Mouse (Mus musculus): ENCODE results near the gene Olfr787. TPM values are rescaled to one million over a fixed set of nuclear protein-coding genes. Genes with fewer than 3 reads are reported as not detected.

Gene Olfr787
- total and polyA plus RNA-seq, 3 experiments: not detected

GRCm38 (mm10) chr10:129473256-129473655, 11.6 kb downstream of the Olfr787 start:
- Histone ChIP-seq H3K4me1 (ENCODE audit: control insufficient read depth in 1 of 2, insufficient read depth in 2 of 2) (no peaks in the 10 kb centered on the region), H3K27ac (ENCODE audit: insufficient read depth, low read depth) (no peak overlapping the region)
- in situ Hi-C loops (cut with MboI; ENCODE audit: low pct_ligation_motif_present, low pct_unique_long_range_greater_than_20kb, low sequenced_read_pairs): no loop called here

DNA sequence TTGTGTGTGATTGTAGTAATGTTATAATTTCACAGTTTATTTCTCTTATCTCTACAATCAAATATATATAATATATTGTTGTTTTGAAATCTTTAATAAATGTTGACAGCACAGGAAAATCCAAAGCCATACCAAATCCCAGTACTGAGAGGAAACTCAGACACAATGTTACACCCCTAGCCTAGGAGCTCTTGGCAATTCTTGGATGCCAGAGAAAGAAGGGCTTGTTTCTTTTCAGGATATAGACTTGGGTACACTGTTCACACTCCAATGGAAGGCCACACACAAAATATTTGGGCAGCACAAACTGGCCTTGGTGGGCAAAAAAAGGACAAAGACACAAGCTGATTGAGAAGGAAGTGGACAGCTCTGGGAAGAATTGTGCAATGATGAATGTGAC, 12.1 kb downstream of the Olfr787 start:
- H3K4me1 ChIP-seq (ENCODE audit: control insufficient read depth in 1 of 2, insufficient read depth in 2 of 2): no peaks in the 10 kb centered on the region
- no peak overlapping the region for H3K4me2 ChIP-seq (ENCODE audit: insufficient read depth, low read depth, poor library complexity, severe bottlenecking)
- in situ Hi-C loops (cut with MboI; ENCODE audit: low pct_ligation_motif_present, low pct_unique_long_range_greater_than_20kb, low sequenced_read_pairs) (no loop called here), dilution Hi-C loops (cut with MboI; ENCODE audit: extremely low pct_ligation_motif_present, extremely low pct_unique_long_range_greater_than_20kb, low sequenced_read_pairs) (no loop called here)
- H3K36me3 ChIP-seq (replicated peaks in 1 of 2; ENCODE audit: control insufficient read depth in 1 of 2, insufficient read depth in 1 of 2, low read length in 1 of 2): no peaks in the 10 kb centered on the region
- no peak for TF ChIP-seq CHD1 (IDR thresholded peaks at IDR 0.05; ENCODE audit: low read depth, low read length)
- no peak for TF ChIP-seq TBP (conservative IDR thresholded peaks at IDR 0.05; ENCODE audit: low read depth, low read length)
- TF ChIP-seq ELF1 (IDR thresholded peaks at IDR 0.05; ENCODE audit: low read depth, low read length): no peak
- no peak for TF ChIP-seq CHD2 (IDR thresholded peaks at IDR 0.05; ENCODE audit: low read length)
- TF ChIP-seq USF1 (IDR thresholded peaks at IDR 0.05; ENCODE audit: low read depth, low read length): no peak
- no peak for TF ChIP-seq MAFK (IDR thresholded peaks at IDR 0.05; ENCODE audit: insufficient replicate concordance, low read length)
- no peak for TF ChIP-seq EP300 (IDR thresholded peaks at IDR 0.05; ENCODE audit: low read length)
- no peak for TF ChIP-seq GABPA (IDR thresholded peaks at IDR 0.05; ENCODE audit: insufficient replicate concordance, low read depth, low read length)
- no peak for TF ChIP-seq E2F4 (IDR thresholded peaks at IDR 0.05; ENCODE audit: insufficient replicate concordance, low read depth, low read length)
- no peak for TF ChIP-seq ETS1 (conservative IDR thresholded peaks at IDR 0.05; ENCODE audit: low read depth, low read length)
- TF ChIP-seq ZNF384 (IDR thresholded peaks at IDR 0.05; ENCODE audit: low read depth, low read length): no peak
- TF ChIP-seq NRF1 (IDR thresholded peaks at IDR 0.05; ENCODE audit: low read depth, low read length): no peak
- no peak for TF ChIP-seq CTCF (conservative IDR thresholded peaks at IDR 0.05 in 1 of 2, IDR thresholded peaks at IDR 0.05 in 1 of 2; ENCODE audit: low read depth in 2 of 2, low read length in 2 of 2)
- H3K9me3 ChIP-seq (replicated peaks; ENCODE audit: low read length): no peaks in the 10 kb centered on the region
- no peak overlapping the region for H3K9ac ChIP-seq (ENCODE audit: insufficient read depth, low read depth)
- no peaks in the 10 kb centered on the region for H3K27me3 ChIP-seq (replicated peaks)
- H3K27ac ChIP-seq (ENCODE audit: insufficient read depth, low read depth): no peak overlapping the region
- H3K4me3 ChIP-seq (replicated peaks in 1 of 3; ENCODE audit: low read depth in 2 of 3, low read length in 2 of 3, poor library complexity in 1 of 3): no peak overlapping the region
- DNase-seq (ENCODE audit: extremely low read depth): no peak
- H3K79me2 ChIP-seq (replicated peaks; ENCODE audit: control insufficient read depth, extremely low read depth, insufficient read depth, poor library complexity, severe bottlenecking): no peaks in the 10 kb centered on the region

More at GRCm38 (mm10) chr10:129473256-129473655, 11.6 kb downstream of the Olfr787 start:
- no peak for TF ChIP-seq ZMIZ1 (IDR thresholded peaks at IDR 0.05; ENCODE audit: low read depth, low read length)
- TF ChIP-seq SMC3 (IDR thresholded peaks at IDR 0.05; ENCODE audit: low read depth, low read length): no peak
- no peak for TF ChIP-seq JUN (IDR thresholded peaks at IDR 0.05; ENCODE audit: insufficient read depth, low read depth, low read length)
- no peak for TF ChIP-seq POLR2AphosphoS2 (IDR thresholded peaks at IDR 0.05; ENCODE audit: low read depth, low read length)
- no peak for TF ChIP-seq HCFC1 (IDR thresholded peaks at IDR 0.05; ENCODE audit: low read depth, low read length)
- no peak for TF ChIP-seq ETS1 (conservative IDR thresholded peaks at IDR 0.05; ENCODE audit: low read depth, low read length)
- TF ChIP-seq ZKSCAN1 (IDR thresholded peaks at IDR 0.05; ENCODE audit: borderline replicate concordance, low read depth, low read length): no peak
- no peak for TF ChIP-seq ZC3H11A (IDR thresholded peaks at IDR 0.05; ENCODE audit: low read depth, low read length)
- TF ChIP-seq GABPA (IDR thresholded peaks at IDR 0.05; ENCODE audit: insufficient replicate concordance, low read depth, low read length): no peak
- Histone ChIP-seq H3K27me3 (replicated peaks) (no peaks in the 10 kb centered on the region), H3K4me3 (replicated peaks in 1 of 3; ENCODE audit: low read depth in 2 of 3, low read length in 2 of 3, poor library complexity in 1 of 3) (no peak overlapping the region), H3K36me3 (replicated peaks in 1 of 2; ENCODE audit: control insufficient read depth in 1 of 2, insufficient read depth in 1 of 2, low read length in 1 of 2) (no peaks in the 10 kb centered on the region), H3K9me3 (replicated peaks; ENCODE audit: low read length) (no peaks in the 10 kb centered on the region), H3K79me2 (replicated peaks; ENCODE audit: control insufficient read depth, extremely low read depth, insufficient read depth, poor library complexity, severe bottlenecking) (no peaks in the 10 kb centered on the region), H3K9ac (ENCODE audit: insufficient read depth, low read depth) (no peak overlapping the region), H3K4me2 (ENCODE audit: insufficient read depth, low read depth, poor library complexity, severe bottlenecking) (no peak overlapping the region)
- dilution Hi-C loops (cut with MboI; ENCODE audit: extremely low pct_ligation_motif_present, extremely low pct_unique_long_range_greater_than_20kb, low sequenced_read_pairs): no loop called here
- no peak for DNase-seq (ENCODE audit: extremely low read depth)

Measured in CH12.LX (cell line).